Mouse (Mus musculus) forebrain, embryonic 11.5 days (tissue): Measurements from ENCODE around the gene Adam17. TPM values are rescaled to one million over a fixed set of nuclear protein-coding genes. Genes with fewer than 3 reads are reported as not detected.

Experiments
- polyA plus RNA-seq: library from polyadenylated mRNA; unstranded; fragments of >200 nt; fragmentation: Nextera tagmentation; extraction: Ambion mirVana; gene quantifications from 2 replicates; pipeline ENCODE4 v1.2.1, GENCODE M21; 2014

The Adam17 gene
- polyA plus RNA-seq, 1 experiment from 2014 or later = 36.6 TPM

Other genes starting within 250 kb of the Adam17 start
- gene Cpsf3, start 88.2 kb downstream of the Adam17 start, polyA plus RNA-seq = 130 and 142 TPM in 2 replicates
- gene Itgb1bp1, start 87.3 kb downstream of the Adam17 start, polyA plus RNA-seq = 38.3 and 40.0 TPM in 2 replicates
- 45.0 and 48.4 TPM in 2 replicates for gene Iah1, start 57.2 kb downstream of the Adam17 start, polyA plus RNA-seq
- 1,096 and 1,151 TPM in 2 replicates for gene Ywhaq, start 44.0 kb upstream of the Adam17 start, polyA plus RNA-seq